Mouse (Mus musculus): Measurements from ENCODE around the gene Tmbim1. TPM values are rescaled to one million over a fixed set of nuclear protein-coding genes. Genes with fewer than 3 reads are reported as not detected.
A peak's percentile ranks its signal among the peaks of the same experiment; 100 is the strongest.

Tmbim1 gene
- 10 to 100 TPM; 41.3 to 48.1 TPM for total RNA-seq (2021)
- 97.1 and 148 TPM in 2 replicates for polyA plus RNA-seq (2012; rRNA removed)
- long read RNA-seq, full-length matches to known transcripts: 26 of 34 reads
- long read RNA-seq, partial matches to known transcripts: 2 of 34 reads
- long read RNA-seq, other reads (novel, unspliced or antisense): 6 of 34 reads

GRCm38 (mm10) chr1:74305522-74305921 lies at the start of gene Tmbim1:
TSS of gene Tmbim1 (minus strand) at chr1:74305622.
- peaks cover 22% of the 10 kb centered on the region for H3K4me1 ChIP-seq (ENCODE audit: control insufficient read depth, insufficient read depth, low read length)
- H3K36me3 ChIP-seq (ENCODE audit: control insufficient read depth, insufficient read depth, low read length): peaks cover 3% of the 10 kb centered on the region; the same call in 1 of the 2 replicates
- TF ChIP-seq POLR2A (IDR thresholded peaks at IDR 0.05; ENCODE audit: insufficient read depth, low read depth, low read length): no peak
- no peak for TF ChIP-seq CTCF (IDR thresholded peaks at IDR 0.05)
- peak within 1 kb of the TSS; percentile 97 for H3K27ac ChIP-seq
- 92% methylated on average over 2 of the region's 2 CpGs for WGBS
- peak within 1 kb of the TSS; percentile 80 for H3K9ac ChIP-seq (ENCODE audit: low read depth, low read length)
- H3K79me2 ChIP-seq (replicated peaks; ENCODE audit: control insufficient read depth, insufficient read depth, low read length): 0 out of 2 replicates have a peak, but pooled peaks cover 5% of the 10 kb centered on the region
- intact Hi-C loops (cut with DNase I): loop anchor here (2.0 kb wide), 1 partner anchor 19 kb away; no protein-coding TSS in a partner anchor
- DNase-seq: no peak
- H3K27me3 ChIP-seq (ENCODE audit: control insufficient read depth, insufficient read depth, low read length): no peaks in the 10 kb centered on the region
- peak within 1 kb of the TSS; percentile 81 for H3K4me3 ChIP-seq

GRCm38 (mm10) chr1:74353453-74354229 lies 48.2 kb upstream of the Tmbim1 start:
- H3K4me3 ChIP-seq: no peak overlapping the region
- H3K9ac ChIP-seq (ENCODE audit: low read depth, low read length): no peak overlapping the region
- H3K27me3 ChIP-seq (ENCODE audit: control insufficient read depth, insufficient read depth, low read length): no peaks in the 10 kb centered on the region
- no peak overlapping the region for H3K27ac ChIP-seq
- no peaks in the 10 kb centered on the region for H3K36me3 ChIP-seq (ENCODE audit: control insufficient read depth, insufficient read depth, low read length)
- intact Hi-C loops (cut with DNase I): no loop called here
- no peak for DNase-seq
- peaks cover 11% of the 10 kb centered on the region for H3K4me1 ChIP-seq (ENCODE audit: control insufficient read depth, insufficient read depth, low read length)
- WGBS: 89% methylated on average over 9 of the region's 9 CpGs
- H3K79me2 ChIP-seq (replicated peaks; ENCODE audit: control insufficient read depth, insufficient read depth, low read length): no peaks in the 10 kb centered on the region
- no peak for TF ChIP-seq POLR2A (IDR thresholded peaks at IDR 0.05; ENCODE audit: insufficient read depth, low read depth, low read length)
- no peak for TF ChIP-seq CTCF (IDR thresholded peaks at IDR 0.05)
- no peak for TF ChIP-seq EP300 (IDR thresholded peaks at IDR 0.05; ENCODE audit: insufficient read depth, low read depth, low read length)

GRCm38 (mm10) chr1:74352532-74353096 lies 47.2 kb upstream of the Tmbim1 start:
- DNase-seq: no peak
- 48% methylated on average over 5 of the region's 5 CpGs for WGBS
- intact Hi-C loops (cut with DNase I): no loop called here
- Histone ChIP-seq H3K79me2 (replicated peaks; ENCODE audit: control insufficient read depth, insufficient read depth, low read length) (no peaks in the 10 kb centered on the region), H3K27me3 (ENCODE audit: control insufficient read depth, insufficient read depth, low read length) (no peaks in the 10 kb centered on the region), H3K36me3 (ENCODE audit: control insufficient read depth, insufficient read depth, low read length) (no peaks in the 10 kb centered on the region), H3K4me3 (no peak overlapping the region), H3K9ac (ENCODE audit: low read depth, low read length) (no peak overlapping the region), H3K27ac (no peak overlapping the region), H3K4me1 (ENCODE audit: control insufficient read depth, insufficient read depth, low read length) (peaks cover 11% of the 10 kb centered on the region)
- no peak for TF ChIP-seq CTCF (IDR thresholded peaks at IDR 0.05)
- 0 out of 2 replicates have a peak, but pooled peaks have one; percentile 54 for TF ChIP-seq EP300 (IDR thresholded peaks at IDR 0.05; ENCODE audit: insufficient read depth, low read depth, low read length)

GRCm38 (mm10) chr1:74351185-74351769 lies 45.9 kb upstream of the Tmbim1 start:
- intact Hi-C loops (cut with DNase I): no loop called here
- 90% methylated on average over 13 of the region's 13 CpGs for WGBS
- peaks cover 11% of the 10 kb centered on the region for H3K4me1 ChIP-seq (ENCODE audit: control insufficient read depth, insufficient read depth, low read length)
- no peaks in the 10 kb centered on the region for H3K27me3 ChIP-seq (ENCODE audit: control insufficient read depth, insufficient read depth, low read length)
- no peaks in the 10 kb centered on the region for H3K79me2 ChIP-seq (replicated peaks; ENCODE audit: control insufficient read depth, insufficient read depth, low read length)
- H3K36me3 ChIP-seq (ENCODE audit: control insufficient read depth, insufficient read depth, low read length): no peaks in the 10 kb centered on the region
- DNase-seq: no peak
- H3K9ac ChIP-seq (ENCODE audit: low read depth, low read length): no peak overlapping the region
- TF ChIP-seq EP300 (IDR thresholded peaks at IDR 0.05; ENCODE audit: insufficient read depth, low read depth, low read length) (no peak), CTCF (IDR thresholded peaks at IDR 0.05) (no peak), POLR2A (IDR thresholded peaks at IDR 0.05; ENCODE audit: insufficient read depth, low read depth, low read length) (no peak)
- H3K27ac ChIP-seq: no peak overlapping the region
- no peak overlapping the region for H3K4me3 ChIP-seq

GRCm38 (mm10) chr1:74344163-74344916 lies 38.9 kb upstream of the Tmbim1 start:
- H3K36me3 ChIP-seq (ENCODE audit: control insufficient read depth, insufficient read depth, low read length): no peaks in the 10 kb centered on the region; the same call in 1 of the 2 replicates
- WGBS: 66% methylated on average over 11 of the region's 11 CpGs
- H3K9ac ChIP-seq (ENCODE audit: low read depth, low read length): no peak overlapping the region
- DNase-seq: no peak
- H3K4me3 ChIP-seq: no peak overlapping the region
- no peaks in the 10 kb centered on the region for H3K79me2 ChIP-seq (replicated peaks; ENCODE audit: control insufficient read depth, insufficient read depth, low read length)
- TF ChIP-seq POLR2A (IDR thresholded peaks at IDR 0.05; ENCODE audit: insufficient read depth, low read depth, low read length): no peak
- TF ChIP-seq CTCF (IDR thresholded peaks at IDR 0.05): no peak
- no peak for TF ChIP-seq EP300 (IDR thresholded peaks at IDR 0.05; ENCODE audit: insufficient read depth, low read depth, low read length)
- H3K27me3 ChIP-seq (ENCODE audit: control insufficient read depth, insufficient read depth, low read length): no peaks in the 10 kb centered on the region
- H3K27ac ChIP-seq: peak overlapping the region; percentile 40; the same call in 1 of the 2 replicates
- intact Hi-C loops (cut with DNase I): no loop called here
- peaks cover 26% of the 10 kb centered on the region for H3K4me1 ChIP-seq (ENCODE audit: control insufficient read depth, insufficient read depth, low read length)
